In the genomic region with DNA sequence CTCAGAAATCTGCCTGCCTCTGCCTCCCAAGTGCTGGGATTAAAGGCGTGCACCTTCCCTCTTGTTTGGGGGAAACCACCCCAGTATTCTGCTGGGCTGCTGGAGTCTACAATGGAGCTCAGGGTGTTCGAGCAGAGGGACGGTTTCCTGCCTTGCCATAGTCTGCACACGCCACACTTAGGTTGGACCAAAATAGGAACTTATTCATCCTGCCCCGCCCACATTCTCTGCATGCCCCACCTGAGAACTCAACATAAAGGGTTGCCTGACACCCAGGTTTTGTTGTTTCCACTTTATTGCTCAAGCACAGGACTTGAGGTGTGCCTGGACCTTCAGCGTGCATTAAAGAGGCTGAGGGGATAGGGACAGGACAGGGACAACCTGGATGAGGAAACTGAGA, we compare ENCODE assay signal across 23 mouse cellular contexts. TPM values are rescaled to one million over a fixed set of nuclear protein-coding genes. Genes with fewer than 3 reads are reported as not detected.
"Had no signal": no experiment of that assay in that cellular context is flagged by ENCODE, and none has a peak within 500 bp of the region (broad histone marks: within the 10 kb centered on the region; RNA-seq: fewer than 3 reads in every experiment).

No protein-coding gene starts in this region.

- H3K27ac ChIP-seq: kidney, postnatal 0 days; layer of hippocampus, adult 2 months; liver, embryonic 14.5 days; macrophage; midbrain, embryonic 15.5 days; neural tube, embryonic 12.5 days had no signal

- ATAC-seq: midbrain, embryonic 15.5 days had no signal

- H3K9me3 ChIP-seq: megakaryocyte, embryonic 14.5 days; midbrain, embryonic 15.5 days; neural tube, embryonic 12.5 days had no signal

- DNase-seq: kidney, adult 11 months; kidney, adult 9 months; kidney, postnatal 36 days; left cerebral cortex, postnatal 4 days; lung, embryonic 14.5 days; thymus, adult 2 months; thymus, postnatal 25 days had no signal

- H3K4me1 ChIP-seq: neural tube, embryonic 12.5 days had no signal

- H3K4me2 ChIP-seq: lung, embryonic 14.5 days; midbrain, embryonic 11.5 days; midbrain, embryonic 15.5 days; neural tube, embryonic 12.5 days had no signal

- H3K4me3 ChIP-seq: layer of hippocampus, adult 2 months; megakaryocyte, embryonic 14.5 days; midbrain, embryonic 15.5 days; neural tube, embryonic 12.5 days had no signal

- H3K27me3 ChIP-seq: megakaryocyte, embryonic 14.5 days; midbrain, embryonic 15.5 days; neural tube, embryonic 12.5 days had no signal

- H3K9ac ChIP-seq: liver, embryonic 14.5 days; lung, embryonic 14.5 days; midbrain, embryonic 15.5 days; neural tube, embryonic 12.5 days had no signal

RNA-seq across cellular contexts. Expression of a gene that starts 30.7 kb away (rescaled TPM):
- total RNA-seq: monocyte, adult 5-6 weeks had no signal
- polyA plus RNA-seq: macrophage had no signal

RNA-seq across cellular contexts. Expression of a gene that starts 54.5 kb away (rescaled TPM):
- total RNA-seq: layer of hippocampus, adult 2 months; layer of hippocampus, postnatal 14 days; left cerebral cortex, adult 18-20 months; left cerebral cortex, postnatal 10 days; left cerebral cortex, postnatal 4 days; monocyte, adult 5-6 weeks; neutrophil, adult 5-6 weeks had no signal
- polyA plus RNA-seq: kidney, postnatal 0 days; limb, embryonic 14.5 days; liver, embryonic 14.5 days; lung, embryonic 14.5 days; macrophage; midbrain, embryonic 11.5 days; midbrain, embryonic 15.5 days; neural tube, embryonic 12.5 days; stomach, embryonic 14.5 days; testis, adult 2 months; thymus, adult 2 months had no signal

RNA-seq across cellular contexts. Expression of a gene that starts 54.6 kb away (rescaled TPM):
- total RNA-seq: left cerebral cortex, postnatal 10 days; monocyte, adult 5-6 weeks; neutrophil, adult 5-6 weeks had no signal
- polyA plus RNA-seq: kidney, postnatal 0 days; macrophage had no signal
